Mouse (Mus musculus) embryonic fibroblast, embryonic 13.5 days (primary cell): Measurements from ENCODE around the gene Rnf167. TPM values are rescaled to one million over a fixed set of nuclear protein-coding genes. Genes with fewer than 3 reads are reported as not detected.

Experiments used
- H3K27ac ChIP-seq: 2 replicates; pipeline ENCODE4 v1.5.1; 2012; ENCODE audit warnings: low read length, control low read depth, inconsistent platforms; ENCODE audit not compliant: insufficient read depth
- H3K4me1 ChIP-seq: 2 replicates; pipeline ENCODE4 v1.6.1; 2011; ENCODE audit warnings: low read length; ENCODE audit not compliant: control insufficient read depth, insufficient read depth
- H3K4me3 ChIP-seq: 2 replicates; pipeline ENCODE4 v1.5.1; 2011; ENCODE audit warnings: mild to moderate bottlenecking, control low read depth, low read length; ENCODE audit not compliant: insufficient read depth
- CTCF ChIP-seq: IDR thresholded peaks from 2 replicates; pipeline ENCODE4 v1.5.1; 2011; ENCODE audit warnings: mild to moderate bottlenecking, control low read depth, low read length, moderate library complexity, borderline replicate concordance; ENCODE audit not compliant: insufficient read depth
- POLR2A ChIP-seq: IDR thresholded peaks from 2 replicates; pipeline ENCODE4 v1.6.1; 2011; ENCODE audit warnings: low read depth, mild to moderate bottlenecking, control low read depth, low read length, moderate library complexity
- polyA plus RNA-seq: library from polyadenylated mRNA; stranded (reverse); fragments of >200 nt; gene quantifications from 2 replicates; pipeline ENCODE4 v1.2.4, GENCODE M21; 2011; ENCODE audit warnings: low read depth; ENCODE audit not compliant: missing spikeins, insufficient read length

Rnf167 gene
- polyA plus RNA-seq, 1 experiment, result 19.5 TPM

GRCm38 (mm10) chr11:70699722-70700556, 52.9 kb downstream of the Rnf167 start, which contains the start of the genes Inca1 and Kif1c:
TSS of gene Inca1 (minus strand) at chr11:70700155.
TSS of gene Kif1c (plus strand) at chr11:70700548.
- H3K27ac ChIP-seq, result peak within 1 kb of the TSS; percentile 99
- H3K4me3 ChIP-seq, result peak within 1 kb of the TSS; percentile 81
- TF ChIP-seq POLR2A (peak; percentile 94), CTCF (no peak)
- H3K4me1 ChIP-seq, result no peaks in the 10 kb centered on the region

GRCm38 (mm10) chr11:70700613-70701012, 53.6 kb downstream of the Rnf167 start:
- peak overlapping the region; percentile 81 for H3K4me3 ChIP-seq
- H3K4me1 ChIP-seq, result no peaks in the 10 kb centered on the region
- H3K27ac ChIP-seq, result peak overlapping the region; percentile 99
- TF ChIP-seq POLR2A (peak; percentile 34), CTCF (no peak)

Other genes with a start within 250 kb of the Rnf167 start
- gene Pelp1, start 237.2 kb upstream of the Rnf167 start, polyA plus RNA-seq, result 24.3 and 27.5 TPM in 2 replicates
- gene Arrb2, start 214.6 kb upstream of the Rnf167 start, polyA plus RNA-seq, result 9.1 and 10.1 TPM in 2 replicates
- 14.0 and 14.1 TPM in 2 replicates for gene Med11, start 195.3 kb upstream of the Rnf167 start, polyA plus RNA-seq
- 0.19 and 0.20 TPM in 2 replicates for gene Zmynd15, start 187.8 kb upstream of the Rnf167 start, polyA plus RNA-seq
- gene Cxcl16, start 187.3 kb upstream of the Rnf167 start, polyA plus RNA-seq, result 4.1 and 6.0 TPM in 2 replicates
- not detected in 2 replicates for gene Tm4sf5, start 142.0 kb upstream of the Rnf167 start, polyA plus RNA-seq
- 0.79 TPM in 1 of 2 replicates, not detected in the other for gene Vmo1, start 132.6 kb upstream of the Rnf167 start, polyA plus RNA-seq
- not detected in 2 replicates for gene Gltpd2, start 128.0 kb upstream of the Rnf167 start, polyA plus RNA-seq
- 162 and 177 TPM in 2 replicates for gene Psmb6, start 121.9 kb upstream of the Rnf167 start, polyA plus RNA-seq
- not detected in 2 replicates for gene Gm40193, start 114.3 kb upstream of the Rnf167 start, polyA plus RNA-seq
- 19.7 and 23.3 TPM in 2 replicates for gene Pld2, start 107.2 kb upstream of the Rnf167 start, polyA plus RNA-seq
- 36.2 and 37.0 TPM in 2 replicates for gene Mink1, start 84.4 kb upstream of the Rnf167 start, polyA plus RNA-seq
- gene 4930544D05Rik, start 31.4 kb upstream of the Rnf167 start, polyA plus RNA-seq, result not detected in 2 replicates
- not detected in 2 replicates for gene Chrne, start 28.0 kb upstream of the Rnf167 start, polyA plus RNA-seq
- gene Gp1ba, start 8.1 kb upstream of the Rnf167 start, polyA plus RNA-seq, result not detected in 2 replicates
- 75.9 and 81.1 TPM in 2 replicates for gene Slc25a11, start 244 bp downstream of the Rnf167 start, polyA plus RNA-seq
- gene Pfn1, start 7.4 kb downstream of the Rnf167 start, polyA plus RNA-seq, result 1,131 and 1,278 TPM in 2 replicates
- 15.6 and 31.0 TPM in 2 replicates for gene Eno3, start 10.0 kb downstream of the Rnf167 start, polyA plus RNA-seq
- 91.1 and 106 TPM in 2 replicates for gene Spag7, start 22.2 kb downstream of the Rnf167 start, polyA plus RNA-seq
- 15.3 and 16.4 TPM in 2 replicates for gene Camta2, start 40.9 kb downstream of the Rnf167 start, polyA plus RNA-seq
- gene Inca1, start 52.9 kb downstream of the Rnf167 start, polyA plus RNA-seq, result 1.2 and 2.4 TPM in 2 replicates
- 88.5 and 112 TPM in 2 replicates for gene Kif1c, start 53.3 kb downstream of the Rnf167 start, polyA plus RNA-seq
- gene Zfp3, start 117.0 kb downstream of the Rnf167 start, polyA plus RNA-seq, result 1.5 and 2.5 TPM in 2 replicates
- gene Scimp, start 165.4 kb downstream of the Rnf167 start, polyA plus RNA-seq, result not detected in 2 replicates
- gene Rabep1, start 197.5 kb downstream of the Rnf167 start, polyA plus RNA-seq, result 54.8 and 57.8 TPM in 2 replicates